Mouse (Mus musculus): Measurements from ENCODE around the gene Zeb2.

DNA sequence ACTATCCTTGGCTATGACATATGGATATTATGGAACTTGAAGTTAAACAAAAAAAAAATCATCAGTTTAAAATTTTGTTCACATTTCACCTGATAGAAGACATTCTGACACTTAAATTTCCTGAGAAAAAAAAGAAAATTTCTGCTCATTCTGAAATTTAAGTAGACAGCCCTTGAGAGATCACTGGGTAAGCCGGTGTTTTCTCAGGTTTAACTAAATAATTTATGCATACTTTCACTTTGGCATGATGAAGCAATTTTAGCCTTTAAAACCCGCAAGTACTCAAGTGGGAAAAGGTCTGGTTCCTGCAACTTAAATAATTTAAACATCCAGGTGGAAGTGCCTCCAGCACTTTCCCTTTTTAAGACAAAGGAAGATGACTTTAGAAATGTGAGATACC lies 65.9 kb downstream of the Zeb2 start:
- TF ChIP-seq POLR2A (IDR thresholded peaks at IDR 0.05; ENCODE audit: insufficient read depth, low read depth, low read length) (no peak), CTCF (IDR thresholded peaks at IDR 0.05; ENCODE audit: insufficient read depth, low read depth, low read length) (no peak)

Measured in olfactory bulb, adult 2 months (tissue).